Mouse (Mus musculus) erythroblast, adult 5-6 weeks (primary cell): ENCODE results near the gene Fcgrt. TPM values are rescaled to one million over a fixed set of nuclear protein-coding genes. Genes with fewer than 3 reads are reported as not detected.
A peak's percentile ranks its signal among the peaks of the same experiment; 100 is the strongest.

Experiments
- ATAC-seq: replicated peaks from 2 replicates; pipeline ENCODE4 v1.8.0; 2016; ENCODE audit warnings: moderate number of reproducible peaks, mild to moderate bottlenecking, moderate TSS enrichment, inconsistent platforms; ENCODE audit not compliant: poor library complexity, low FRiP score, severe bottlenecking
- total RNA-seq, 2 experiments: library from RNA; stranded (forward) in 1 of 2; stranded (reverse) in 1 of 2; fragments of 150-400 nt in 1 of 2; fragments of 200-764, 138-1000 nt in 1 of 2; gene quantifications; 2 replicates each; pipeline versions ENCODE4 v1.2.3 to v1.2.4; 2015 to 2017; ENCODE audit warnings: low replicate concordance in 2 of 2

The Fcgrt gene
- total RNA-seq, 2 experiments from 2014 or later: 7.3 to 11.4 TPM

- peak; percentile 46; the same call in 1 of the 2 replicates for ATAC-seq
These were observed 36.3 kb downstream of the Fcgrt start for GRCm38 (mm10) chr7:45067190-45067999.

DNA sequence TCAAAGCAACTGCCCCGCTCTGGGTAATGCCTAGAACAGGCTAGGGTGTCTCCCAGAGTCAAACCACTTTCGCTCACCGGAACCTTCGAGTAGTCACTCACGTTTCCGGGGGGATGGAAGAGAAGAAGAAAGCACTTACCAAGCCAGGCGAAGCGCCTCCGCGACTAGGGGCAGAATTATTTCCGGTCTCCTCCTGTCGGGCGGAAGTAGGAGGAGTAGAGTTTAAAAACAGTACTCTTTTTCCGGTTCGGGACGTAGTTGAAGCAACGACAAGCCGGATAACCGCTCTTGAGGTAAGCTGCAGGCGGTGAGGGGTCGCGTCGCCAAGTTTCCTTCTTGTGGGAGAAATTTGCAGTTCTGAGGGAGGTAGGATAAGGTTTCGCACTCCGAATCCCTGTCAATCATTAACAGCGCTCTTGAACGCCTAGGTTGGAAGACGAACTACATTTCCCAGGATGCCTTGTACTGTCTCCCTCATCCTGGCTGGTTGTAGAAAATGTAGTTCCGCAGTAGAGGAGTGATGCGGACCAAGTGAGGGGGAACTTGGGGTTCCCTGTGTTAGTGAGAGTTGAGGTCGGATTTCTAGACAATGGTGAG, 41.3 kb downstream of the Fcgrt start, which contains the start of the genes Nosip and Prrg2:
Gene Nosip (plus strand): TSS at position 191 of the 597 bp plus-strand sequence.
Gene Prrg2 (minus strand): TSS at position 439 of the 597 bp plus-strand sequence.
- ATAC-seq: peak; percentile 96

DNA sequence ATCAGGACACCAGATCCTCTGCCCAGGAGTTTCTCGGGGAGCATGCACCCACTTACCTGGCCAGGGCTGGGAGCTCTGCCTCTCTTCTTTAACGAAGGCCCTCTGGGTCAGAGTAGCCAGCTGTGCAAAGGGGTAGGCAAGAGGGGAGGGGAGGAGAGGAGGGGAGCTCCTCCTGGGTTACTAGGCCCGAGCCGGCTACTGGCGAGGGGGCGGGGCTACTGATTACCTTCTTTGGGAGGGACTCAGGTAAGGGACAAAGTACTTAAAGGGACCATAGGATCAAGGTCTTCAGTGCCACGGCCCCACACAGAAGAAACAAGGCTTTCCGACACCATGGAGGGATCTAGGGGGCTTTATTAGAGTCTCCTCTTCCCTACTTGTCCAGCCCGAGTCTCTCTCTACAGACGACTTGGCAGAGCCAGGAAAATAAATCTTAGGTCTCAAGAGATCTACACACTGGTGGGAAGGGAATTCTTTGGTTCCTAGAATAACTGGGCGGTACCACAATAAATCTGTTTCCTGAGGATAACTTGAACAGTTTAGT, 42.0 kb downstream of the Fcgrt start:
- 0 out of 2 replicates have a peak, but pooled peaks have one; percentile 24 for ATAC-seq

DNA sequence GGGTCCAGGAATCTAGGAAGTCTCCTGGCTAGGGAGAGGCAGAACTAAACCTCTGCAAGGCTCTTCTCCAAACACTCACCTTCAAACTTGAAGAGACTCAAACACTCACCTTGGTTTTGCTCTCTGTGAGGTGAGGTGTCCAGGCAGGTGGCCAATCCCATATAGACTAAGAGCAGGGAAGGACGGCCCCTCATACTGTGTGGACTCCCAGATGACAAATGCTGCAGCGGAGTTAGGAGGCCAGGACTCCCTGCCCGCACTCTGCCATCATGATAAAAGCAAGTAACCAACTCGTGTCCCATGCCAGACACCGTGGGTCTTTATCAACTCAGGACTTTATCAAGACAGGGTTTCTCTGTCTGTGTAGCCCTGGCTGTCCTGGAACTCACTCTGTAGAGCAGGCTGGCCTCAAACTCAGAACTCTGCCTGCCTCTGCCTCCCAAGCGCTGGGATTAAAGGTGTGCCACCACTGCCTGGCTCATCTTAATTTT, 43.0 kb downstream of the Fcgrt start:
- no peak for ATAC-seq

DNA sequence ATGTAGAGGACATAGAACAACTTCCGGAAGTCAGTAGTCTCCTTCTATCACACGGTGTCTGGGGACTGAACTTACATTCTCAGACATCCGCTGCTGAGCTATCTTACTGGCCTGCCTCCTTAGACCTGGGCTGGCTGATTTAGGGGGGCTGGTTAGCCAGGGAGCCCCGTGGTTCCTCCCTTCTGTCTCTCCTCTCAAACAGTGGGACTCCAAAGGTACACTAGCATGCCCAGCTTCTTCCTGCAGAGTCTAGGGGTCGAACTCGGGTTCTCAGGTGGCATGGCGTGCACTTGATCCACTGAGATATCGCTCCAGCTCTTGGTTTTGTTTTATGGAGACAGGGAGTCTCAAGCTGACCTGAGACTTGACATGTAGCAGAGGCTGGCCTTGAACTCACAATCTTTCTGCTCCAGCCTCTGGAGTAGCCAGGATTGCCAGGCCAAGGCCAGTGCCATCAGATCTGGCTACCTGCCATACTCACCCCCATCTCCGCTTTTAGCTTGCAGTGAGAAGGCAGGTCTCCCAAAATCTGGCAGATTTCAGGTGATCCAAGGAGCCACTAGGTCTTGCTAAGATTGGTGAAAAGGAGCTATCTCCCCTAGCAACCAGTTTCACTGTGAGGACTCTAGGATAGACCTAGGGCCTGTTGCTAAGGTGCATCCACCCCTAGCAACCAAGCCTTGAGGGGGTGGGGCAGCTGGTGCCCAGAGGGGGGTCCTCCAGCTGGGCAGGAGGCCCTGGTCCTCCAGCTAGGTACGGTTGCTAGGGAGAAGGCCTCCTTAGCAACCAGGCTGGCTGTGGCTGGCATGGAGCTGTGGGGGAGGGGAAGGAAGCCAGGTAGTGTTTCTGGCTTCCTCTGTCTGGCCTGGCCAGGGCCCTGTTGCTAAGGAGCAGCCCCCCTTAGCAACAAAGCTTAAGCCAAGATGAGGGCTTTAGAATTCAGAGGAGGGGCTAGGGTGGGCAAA, 44.8 kb downstream of the Fcgrt start:
- no peak for ATAC-seq

DNA sequence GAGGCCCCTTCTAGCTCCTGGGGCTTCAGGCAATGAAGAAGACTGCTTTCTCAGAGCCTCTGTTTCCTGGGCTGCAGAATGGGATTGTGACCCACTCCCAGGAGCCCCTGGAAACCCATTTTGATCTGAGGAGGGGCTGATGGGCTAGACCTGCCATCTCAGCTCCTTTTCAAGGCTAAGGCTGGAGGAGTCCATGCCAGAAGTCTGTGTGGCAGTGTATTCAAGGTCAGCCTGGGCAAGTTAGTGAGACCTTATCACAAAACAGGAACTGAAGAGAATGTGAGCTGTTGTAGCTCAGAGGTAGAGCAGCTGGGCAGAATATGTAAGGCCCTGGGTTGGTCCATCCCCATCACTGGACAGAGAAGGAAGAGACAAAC, 46.7 kb downstream of the Fcgrt start:
- no peak for ATAC-seq

GRCm38 (mm10) chr7:45056329-45056971, 47.2 kb downstream of the Fcgrt start:
- no peak for ATAC-seq

DNA sequence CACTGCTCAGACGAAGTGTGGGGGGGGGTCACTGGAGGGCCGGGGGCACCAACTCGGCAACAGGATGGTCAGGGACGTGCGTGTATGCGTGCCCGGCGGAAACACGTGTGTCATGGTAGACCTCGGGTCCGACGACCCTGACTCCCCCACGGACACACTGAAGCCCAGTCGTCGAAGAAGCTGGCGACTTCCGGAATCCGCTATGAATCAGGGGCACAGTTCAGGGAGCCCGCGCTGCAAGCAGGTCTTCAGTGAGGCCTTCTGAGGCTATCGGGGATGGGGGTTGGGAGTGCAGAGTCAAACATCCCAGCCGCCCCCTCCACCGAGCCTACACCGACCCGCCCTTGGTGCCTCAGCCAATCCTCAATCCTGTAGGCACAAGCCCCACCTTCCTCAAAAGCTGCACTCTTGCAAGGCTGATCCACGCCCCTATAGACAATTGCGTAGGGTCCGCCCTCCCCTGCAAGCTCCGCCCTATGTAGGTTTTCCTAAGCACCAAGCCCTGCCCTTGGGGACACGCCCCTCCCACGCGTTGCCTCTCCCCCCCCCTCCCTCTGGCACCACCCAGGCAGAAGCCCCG, 49.6 kb downstream of the Fcgrt start:
- ATAC-seq: peak; percentile 88

GRCm38 (mm10) chr7:45053117-45053930, 50.3 kb downstream of the Fcgrt start:
- no peak for ATAC-seq

GRCm38 (mm10) chr7:45052862-45053116, 50.9 kb downstream of the Fcgrt start, which contains the start of gene Prr12:
TSS of gene Prr12 (minus strand) at chr7:45052881.
- no peak for ATAC-seq

DNA sequence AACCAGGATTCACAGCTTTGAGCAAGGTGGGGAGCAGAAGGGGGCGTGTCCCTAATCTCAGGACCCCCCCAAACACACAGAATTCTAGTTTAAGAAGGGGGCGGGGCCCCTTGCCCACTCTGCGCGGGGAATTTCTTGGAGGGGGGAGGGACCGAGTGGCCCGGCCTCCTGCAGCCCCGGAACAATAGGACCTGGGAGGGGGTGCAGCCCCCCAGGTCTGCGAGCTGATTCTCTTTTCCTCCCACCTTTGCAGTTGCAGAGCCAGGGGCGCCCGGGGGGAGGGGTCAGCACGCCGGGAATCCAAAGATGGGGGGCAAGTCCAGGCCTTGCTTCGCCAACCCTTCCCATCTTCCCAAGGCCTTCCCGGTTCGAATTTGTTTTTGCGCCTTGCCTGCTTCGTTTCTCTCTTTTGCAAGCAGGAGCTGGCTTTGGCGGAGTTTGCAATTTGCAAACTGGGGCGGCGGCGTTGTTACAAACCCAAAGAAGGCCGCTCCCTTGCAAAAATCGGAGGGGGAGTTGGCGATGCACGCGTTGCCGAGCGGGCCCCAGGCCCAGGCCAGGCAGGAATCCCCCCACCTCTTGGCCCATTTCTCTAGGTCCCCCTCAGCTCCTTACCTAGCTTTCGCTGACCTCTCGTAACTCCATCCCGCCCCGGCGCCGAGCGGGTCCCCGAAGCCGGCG, 51.3 kb downstream of the Fcgrt start:
- no peak for ATAC-seq

GRCm38 (mm10) chr7:45051601-45051974, 52.1 kb downstream of the Fcgrt start:
- ATAC-seq: no peak

- ATAC-seq: no peak
These were observed 52.6 kb downstream of the Fcgrt start for GRCm38 (mm10) chr7:45050945-45051600.

GRCm38 (mm10) chr7:45048923-45049657, 54.6 kb downstream of the Fcgrt start:
- no peak for ATAC-seq

GRCm38 (mm10) chr7:45048001-45048890, 55.4 kb downstream of the Fcgrt start:
- no peak for ATAC-seq

DNA sequence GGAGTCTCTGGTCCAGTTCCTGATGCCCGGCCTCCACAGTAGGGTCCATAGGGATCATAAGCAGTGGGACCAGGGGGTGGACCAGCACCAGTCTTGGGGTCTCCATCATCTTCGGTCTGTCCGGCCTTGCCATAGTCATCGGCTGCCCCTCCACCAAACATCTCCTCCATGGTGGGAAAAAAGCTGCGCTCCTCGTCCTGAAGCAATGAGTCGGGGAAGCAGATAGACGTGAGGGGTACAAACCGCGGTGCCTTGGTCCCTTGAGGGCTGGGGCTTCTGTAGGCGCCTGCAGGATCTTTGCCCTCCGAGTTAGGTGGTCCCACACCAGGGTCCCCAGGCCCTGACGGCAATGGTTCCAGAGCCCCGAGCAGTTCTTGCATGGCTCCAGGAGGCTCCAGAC, 56.2 kb downstream of the Fcgrt start:
- ATAC-seq: no peak
